Comparison of ENCODE assay signal across 12 mouse cellular contexts in the genomic region with DNA sequence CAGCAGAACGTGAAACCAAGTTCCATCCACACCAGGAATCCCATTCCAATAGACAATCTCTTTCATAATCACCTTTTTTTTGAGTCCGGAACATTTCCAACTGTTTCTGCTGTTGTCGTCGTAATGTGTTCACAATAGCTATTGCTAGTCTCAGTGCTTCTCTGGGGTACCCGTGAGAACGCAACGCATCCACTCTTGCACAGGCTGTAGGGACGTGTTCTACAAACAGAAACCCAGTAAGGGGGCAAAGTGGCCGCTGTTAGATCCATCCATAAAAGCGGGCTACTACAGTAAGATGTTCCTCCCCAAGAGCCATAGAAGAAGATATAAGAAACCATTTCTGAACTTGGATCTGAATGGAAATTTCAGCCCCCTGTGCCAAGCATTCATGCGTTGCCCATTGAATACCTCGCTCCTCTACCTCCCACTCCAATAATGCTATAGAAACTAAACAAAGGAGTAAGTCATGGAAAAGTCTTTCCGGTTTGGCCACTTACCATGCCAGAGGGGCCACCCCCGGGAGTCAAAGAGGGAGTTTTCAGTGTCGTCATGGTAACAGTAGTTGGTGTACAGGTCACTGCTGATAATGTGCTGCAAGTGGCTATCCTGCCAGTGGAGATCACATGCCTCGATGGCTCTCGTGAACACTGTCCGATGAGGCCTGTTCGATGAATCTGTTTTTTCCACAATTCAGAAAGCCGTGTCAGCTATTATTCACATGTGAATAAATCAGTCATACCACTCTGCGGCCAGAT.
DNase-seq lines count a peak whose midpoint lies in the region; ATAC-seq lines count a peak whose summit lies in the region.
"Had no signal": no experiment of that assay in that cellular context is flagged by ENCODE, and none has a peak within 500 bp of the region (broad histone marks: within the 10 kb centered on the region; RNA-seq: fewer than 3 reads in every experiment).

No protein-coding gene starts in this region.

- WGBS in intestine, embryonic 15.5 days: 83% methylated on average over 21 of the region's 21 CpGs
- WGBS in intestine, embryonic 16.5 days: 76% methylated on average over 21 of the region's 21 CpGs
- WGBS in hindbrain, embryonic 10.5 days: 54% methylated on average over 21 of the region's 21 CpGs
- 39% methylated on average over 21 of the region's 21 CpGs for WGBS in midbrain, embryonic 13.5 days

- peaks cover 8% of the 10 kb centered on the region; the same call in 1 of the 2 replicates for H3K36me3 ChIP-seq in intestine, embryonic 15.5 days
- H3K36me3 ChIP-seq in intestine, embryonic 16.5 days (ENCODE audit: control insufficient read depth, insufficient read depth, low read length): peaks cover 6% of the 10 kb centered on the region; the same call in 1 of the 2 replicates
- peaks cover 82% of the 10 kb centered on the region for H3K36me3 ChIP-seq in hindbrain, embryonic 10.5 days
- H3K36me3 ChIP-seq in midbrain, embryonic 13.5 days: peaks cover 47% of the 10 kb centered on the region

- no peaks in the 10 kb centered on the region for H3K27me3 ChIP-seq in intestine, embryonic 15.5 days (replicated peaks)
- no peaks in the 10 kb centered on the region for H3K27me3 ChIP-seq in intestine, embryonic 16.5 days (replicated peaks; ENCODE audit: control insufficient read depth, insufficient read depth, low read length)
- H3K27me3 ChIP-seq in hindbrain, embryonic 10.5 days (ENCODE audit: insufficient read depth, poor library complexity, severe bottlenecking): no peaks in the 10 kb centered on the region
- no peaks in the 10 kb centered on the region for H3K27me3 ChIP-seq in midbrain, embryonic 13.5 days
- H3K27me3 ChIP-seq: liver, embryonic 12.5 days; Patski had no signal

- peak; percentile 65 for DNase-seq in hindbrain, embryonic 10.5 days (ENCODE audit: low spot score)
- DNase-seq in retina, postnatal 1 day: peak; percentile 69
- DNase-seq in gastrocnemius, adult 8-10 months (ENCODE audit: low spot score in 2 of 2): no peak
- DNase-seq in cerebellum, postnatal 10 days: no peak
- no peak for DNase-seq in cerebellum, adult 8-10 months
- DNase-seq: B cell, adult 2 months; gastrocnemius, postnatal 25 days had no signal

- no peak overlapping the region for H3K4me2 ChIP-seq in intestine, embryonic 15.5 days (replicated peaks)
- no peak overlapping the region for H3K4me2 ChIP-seq in intestine, embryonic 16.5 days (ENCODE audit: low read depth, low read length)
- no peak overlapping the region for H3K4me2 ChIP-seq in midbrain, embryonic 13.5 days (replicated peaks)
- H3K4me2 ChIP-seq: liver, embryonic 12.5 days had no signal

- H3K9me3 ChIP-seq in intestine, embryonic 15.5 days: no peaks in the 10 kb centered on the region
- no peaks in the 10 kb centered on the region for H3K9me3 ChIP-seq in intestine, embryonic 16.5 days (ENCODE audit: control insufficient read depth, low read length)
- H3K9me3 ChIP-seq in hindbrain, embryonic 10.5 days: no peaks in the 10 kb centered on the region
- no peaks in the 10 kb centered on the region for H3K9me3 ChIP-seq in midbrain, embryonic 13.5 days
- H3K9me3 ChIP-seq: liver, embryonic 12.5 days had no signal

- H3K27ac ChIP-seq in intestine, embryonic 15.5 days: no peak overlapping the region
- no peak overlapping the region for H3K27ac ChIP-seq in intestine, embryonic 16.5 days (ENCODE audit: low read length)
- H3K27ac ChIP-seq in hindbrain, embryonic 10.5 days: peak overlapping the region; percentile 51; the same call in 1 of the 2 replicates
- H3K27ac ChIP-seq in midbrain, embryonic 13.5 days: no peak overlapping the region
- H3K27ac ChIP-seq: liver, embryonic 12.5 days had no signal

- ATAC-seq in intestine, embryonic 15.5 days: peak; percentile 34; the same call in 1 of the 2 replicates
- no peak; the same call in 1 of the 2 replicates for ATAC-seq in intestine, embryonic 16.5 days
- peak; percentile 84 for ATAC-seq in midbrain, embryonic 13.5 days
- ATAC-seq: liver, embryonic 12.5 days; Patski had no signal

- H3K9ac ChIP-seq in intestine, embryonic 15.5 days: no peak overlapping the region
- H3K9ac ChIP-seq in intestine, embryonic 16.5 days (ENCODE audit: low read depth, low read length): no peak overlapping the region
- no peak overlapping the region for H3K9ac ChIP-seq in midbrain, embryonic 13.5 days (replicated peaks)
- H3K9ac ChIP-seq: liver, embryonic 12.5 days had no signal

- H3K4me3 ChIP-seq in intestine, embryonic 15.5 days (replicated peaks): no peak overlapping the region
- H3K4me3 ChIP-seq in intestine, embryonic 16.5 days (ENCODE audit: low read length): no peak overlapping the region
- H3K4me3 ChIP-seq in hindbrain, embryonic 10.5 days: 0 out of 2 replicates have a peak overlapping the region, but pooled peaks have one; percentile 14
- H3K4me3 ChIP-seq in midbrain, embryonic 13.5 days (replicated peaks): no peak overlapping the region
- H3K4me3 ChIP-seq: liver, embryonic 12.5 days had no signal

- no peaks in the 10 kb centered on the region for H3K4me1 ChIP-seq in intestine, embryonic 15.5 days (replicated peaks)
- H3K4me1 ChIP-seq in intestine, embryonic 16.5 days (ENCODE audit: control insufficient read depth, insufficient read depth, low read length): no peaks in the 10 kb centered on the region
- peaks cover 28% of the 10 kb centered on the region for H3K4me1 ChIP-seq in hindbrain, embryonic 10.5 days (replicated peaks)
- H3K4me1 ChIP-seq in midbrain, embryonic 13.5 days (replicated peaks): peaks cover 12% of the 10 kb centered on the region
- H3K4me1 ChIP-seq: liver, embryonic 12.5 days had no signal

Comparison
In these comparisons a context has a peak if more than half of its experiments do, and no peak if none do; other contexts are left out.
1. DNase-seq: peak in hindbrain, embryonic 10.5 days (single experiment) and retina, postnatal 1 day (single experiment); none in gastrocnemius, adult 8-10 months (0 of 2), cerebellum, postnatal 10 days (0 of 2) and cerebellum, adult 8-10 months (single experiment).